Mouse (Mus musculus) liver, embryonic 14.5 days (tissue): ENCODE data around the gene Meis3. TPM values are rescaled to one million over a fixed set of nuclear protein-coding genes. Genes with fewer than 3 reads are reported as not detected.

Experiments used
- ATAC-seq: fragments of 200-750 bp; cut with Nextera tagmentation; 2 replicates; pipeline ENCODE4 v1.8.0; 2017; ENCODE audit warnings: moderate number of reproducible peaks, mild to moderate bottlenecking, moderate library complexity; ENCODE audit not compliant: insufficient read depth
- DNase-seq, 3 experiments: peaks; one replicate each; pipeline ENCODE4 v3.0.0-alpha.2; 2012 to 2013; ENCODE audit warnings: low read depth in 3 of 3, low spot score in 3 of 3
- H3K27ac ChIP-seq: fragments of 300-500 bp; sonication (generic); 2 replicates; pipeline ENCODE4 v1.5.1; 2014; ENCODE audit warnings: moderate library complexity, mild to moderate bottlenecking, control low read depth, inconsistent platforms
- H3K27me3 ChIP-seq: fragments of 300-500 bp; sonication (generic); 2 replicates; pipeline ENCODE4 v1.6.1; 2014; ENCODE audit warnings: mild to moderate bottlenecking, low read length, moderate library complexity; ENCODE audit not compliant: control insufficient read depth, insufficient read depth
- H3K36me3 ChIP-seq: fragments of 300-500 bp; sonication (generic); replicated peaks from 2 replicates; pipeline ENCODE4 v1.6.1; 2014; ENCODE audit warnings: low read depth; ENCODE audit not compliant: control insufficient read depth, insufficient read depth
- H3K4me1 ChIP-seq, 2 experiments: fragments of 200-500 bp in 1 of 2; fragments of 300-500 bp in 1 of 2; sonication (generic) in 1 of 2; replicated peaks; 2 replicates each; pipeline ENCODE4 v1.6.1; 2012 to 2014; ENCODE audit warnings: antibody characterized with exemption in 1 of 2, inconsistent platforms in 1 of 2, low read length in 1 of 2; ENCODE audit not compliant: control insufficient read depth in 2 of 2, insufficient read depth in 2 of 2
- H3K4me2 ChIP-seq: fragments of 300-500 bp; sonication (generic); 2 replicates; pipeline ENCODE4 v1.6.1; 2014; ENCODE audit warnings: low read depth, mild to moderate bottlenecking, control low read depth, moderate library complexity
- H3K4me3 ChIP-seq, 2 experiments: fragments of 200-500 bp in 1 of 2; fragments of 300-500 bp in 1 of 2; sonication (generic) in 1 of 2; 2 replicates each; pipeline ENCODE4 v1.5.1; 2012 to 2014; ENCODE audit warnings: low read depth in 2 of 2, low read length in 2 of 2, mild to moderate bottlenecking in 2 of 2, control low read depth in 1 of 2, inconsistent platforms in 1 of 2, moderate library complexity in 1 of 2; ENCODE audit not compliant: insufficient read depth in 1 of 2
- H3K9ac ChIP-seq: fragments of 300-500 bp; sonication (generic); replicated peaks from 2 replicates; pipeline ENCODE4 v1.6.1; 2014; ENCODE audit warnings: mild to moderate bottlenecking, control low read depth, moderate library complexity
- H3K9me3 ChIP-seq: fragments of 300-500 bp; sonication (generic); 2 replicates; pipeline ENCODE4 v1.6.1; 2016; ENCODE audit warnings: low read length, mixed read lengths; ENCODE audit not compliant: control insufficient read depth
- CTCF ChIP-seq: IDR thresholded peaks from 2 replicates; pipeline ENCODE4 v1.5.1; 2016; ENCODE audit warnings: antibody characterized with exemption, low read depth, control low read depth
- EP300 ChIP-seq: IDR thresholded peaks from 2 replicates; pipeline ENCODE4 v1.6.1; 2016; ENCODE audit warnings: antibody characterized with exemption, low read depth
- WGBS: fragments of 180-500 bp; shearing (Covaris S2); extraction: QIAGEN DNeasy Blood & Tissue Kit; methylation state at CpG from one replicate; pipeline ENCODE4 v1.1.7; 2014; ENCODE audit not compliant: insufficient replicate concordance; 5-methylcytosine and 5-hydroxymethylcytosine counted together
- polyA plus RNA-seq, 2 experiments: library from polyadenylated mRNA; depleted of rRNA in 1 of 2; stranded (reverse) in 1 of 2; unstranded in 1 of 2; fragments of >200 nt; fragmentation: Nextera tagmentation in 1 of 2; extraction: Ambion mirVana in 1 of 2; gene quantifications; 2 replicates each; pipeline versions ENCODE4 v1.2.1 to v1.2.3; 2012 to 2014

The Meis3 gene
- polyA plus RNA-seq, 2 experiments, result 0.70 to 1.2 TPM

GRCm38 (mm10) chr7:16213986-16214385, 39.1 kb downstream of the Meis3 start:
- DNase-seq, result no peak

GRCm38 (mm10) chr7:16221582-16222272, 46.8 kb downstream of the Meis3 start, which contains the start of gene Dhx34:
TSS of gene Dhx34 (minus strand) at chr7:16222037.
- H3K9ac ChIP-seq, result peak within 1 kb of the TSS; percentile 93
- ATAC-seq (peak; percentile 97), DNase-seq (peak; percentile 92 to 95 (median 94))
- no peaks in the 10 kb centered on the region for H3K27me3 ChIP-seq
- H3K4me1 ChIP-seq, result peaks cover 9 to 10% of the 10 kb centered on the region in 2 experiments
- no peaks in the 10 kb centered on the region for H3K9me3 ChIP-seq
- WGBS, result 1% methylated on average over 34 of the region's 34 CpGs
- H3K4me2 ChIP-seq, result peak within 1 kb of the TSS; percentile 90
- no peak for TF ChIP-seq EP300
- peak; percentile 81 for TF ChIP-seq CTCF
- peak within 1 kb of the TSS; percentile 85 to 92 for H3K4me3 ChIP-seq
- peak within 1 kb of the TSS; percentile 76 for H3K27ac ChIP-seq
- H3K36me3 ChIP-seq, result no peaks in the 10 kb centered on the region; the same call in 1 of the 2 replicates

More at GRCm38 (mm10) chr7:16213986-16214385, 39.1 kb downstream of the Meis3 start:
- H3K4me3 ChIP-seq, result no peak overlapping the region
- WGBS, result 83% methylated on average over 9 of the region's 9 CpGs
- TF ChIP-seq EP300 (no peak), CTCF (peak; percentile 4; the same call in 1 of the 2 replicates)
- H3K4me2 ChIP-seq, result no peak overlapping the region
- H3K27me3 ChIP-seq, result no peaks in the 10 kb centered on the region
- H3K9ac ChIP-seq, result no peak overlapping the region
- H3K36me3 ChIP-seq, result no peaks in the 10 kb centered on the region; the same call in 1 of the 2 replicates
- no peaks in the 10 kb centered on the region for H3K9me3 ChIP-seq
- ATAC-seq, result no peak
- no peaks in the 10 kb centered on the region; a peak in 1 of 4 replicates for H3K4me1 ChIP-seq
- no peak overlapping the region for H3K27ac ChIP-seq

GRCm38 (mm10) chr7:16229869-16230268, 55.0 kb downstream of the Meis3 start:
- WGBS, result 32% methylated on average over 5 of the region's 5 CpGs
- Histone ChIP-seq H3K9ac (no peak overlapping the region), H3K9me3 (no peaks in the 10 kb centered on the region; the same call in 1 of the 2 replicates), H3K4me2 (no peak overlapping the region), H3K4me1 (peaks cover 0 to 14% of the 10 kb centered on the region in 2 experiments; a peak in 3 of 4 replicates), H3K36me3 (no peaks in the 10 kb centered on the region), H3K27me3 (no peaks in the 10 kb centered on the region; the same call in 1 of the 2 replicates), H3K27ac (no peak overlapping the region), H3K4me3 (no peak overlapping the region)
- TF ChIP-seq EP300 (no peak), CTCF (no peak)
- DNase-seq (no peak), ATAC-seq (no peak)

Other genes with a start within 250 kb of the Meis3 start
- gene Nop53, start 229.0 kb upstream of the Meis3 start, polyA plus RNA-seq (2012; rRNA removed), result 32.1 and 56.9 TPM in 2 replicates
- gene Nop53, start 229.0 kb upstream of the Meis3 start, polyA plus RNA-seq (2014; fragmentation: Nextera tagmentation; extraction: Ambion mirVana), result 75.9 and 96.8 TPM in 2 replicates
- 2.5 and 2.7 TPM in 2 replicates for gene Ehd2, start 207.5 kb upstream of the Meis3 start, polyA plus RNA-seq (2012; rRNA removed)
- gene Ehd2, start 207.5 kb upstream of the Meis3 start, polyA plus RNA-seq (2014; fragmentation: Nextera tagmentation; extraction: Ambion mirVana), result 3.0 and 3.2 TPM in 2 replicates
- gene Bicra, start 127.2 kb upstream of the Meis3 start, polyA plus RNA-seq (2012; rRNA removed), result 1.8 and 2.2 TPM in 2 replicates
- gene Bicra, start 127.2 kb upstream of the Meis3 start, polyA plus RNA-seq (2014; fragmentation: Nextera tagmentation; extraction: Ambion mirVana), result 0.83 and 1.5 TPM in 2 replicates
- gene Zfp541, start 113.3 kb upstream of the Meis3 start, polyA plus RNA-seq (2012; rRNA removed), result 0.02 TPM in 1 of 2 replicates, not detected in the other
- gene Zfp541, start 113.3 kb upstream of the Meis3 start, polyA plus RNA-seq (2014; fragmentation: Nextera tagmentation; extraction: Ambion mirVana), result not detected in 2 replicates
- 88.9 and 110 TPM in 2 replicates for gene Napa, start 76.6 kb upstream of the Meis3 start, polyA plus RNA-seq (2012; rRNA removed)
- 107 and 112 TPM in 2 replicates for gene Napa, start 76.6 kb upstream of the Meis3 start, polyA plus RNA-seq (2014; fragmentation: Nextera tagmentation; extraction: Ambion mirVana)
- gene Kptn, start 55.2 kb upstream of the Meis3 start, polyA plus RNA-seq (2012; rRNA removed), result 5.7 and 7.5 TPM in 2 replicates
- 8.2 and 8.6 TPM in 2 replicates for gene Kptn, start 55.2 kb upstream of the Meis3 start, polyA plus RNA-seq (2014; fragmentation: Nextera tagmentation; extraction: Ambion mirVana)
- 0.08 and 0.11 TPM in 2 replicates for gene Slc8a2, start 45.3 kb upstream of the Meis3 start, polyA plus RNA-seq (2012; rRNA removed)
- not detected in 2 replicates for gene Slc8a2, start 45.3 kb upstream of the Meis3 start, polyA plus RNA-seq (2014; fragmentation: Nextera tagmentation; extraction: Ambion mirVana)
- 5.0 and 5.3 TPM in 2 replicates for gene Dhx34, start 46.9 kb downstream of the Meis3 start, polyA plus RNA-seq (2012; rRNA removed)
- gene Dhx34, start 46.9 kb downstream of the Meis3 start, polyA plus RNA-seq (2014; fragmentation: Nextera tagmentation; extraction: Ambion mirVana), result 3.6 and 3.7 TPM in 2 replicates
- gene C5ar2, start 69.1 kb downstream of the Meis3 start, polyA plus RNA-seq (2012; rRNA removed), result 0.47 and 0.56 TPM in 2 replicates
- 0.30 and 0.33 TPM in 2 replicates for gene C5ar2, start 69.1 kb downstream of the Meis3 start, polyA plus RNA-seq (2014; fragmentation: Nextera tagmentation; extraction: Ambion mirVana)
- 0.95 and 1.1 TPM in 2 replicates for gene C5ar1, start 84.5 kb downstream of the Meis3 start, polyA plus RNA-seq (2012; rRNA removed)
- 1.1 and 1.9 TPM in 2 replicates for gene C5ar1, start 84.5 kb downstream of the Meis3 start, polyA plus RNA-seq (2014; fragmentation: Nextera tagmentation; extraction: Ambion mirVana)
- 7.9 and 8.3 TPM in 2 replicates for gene Inafm1, start 98.5 kb downstream of the Meis3 start, polyA plus RNA-seq (2012; rRNA removed)
- gene Inafm1, start 98.5 kb downstream of the Meis3 start, polyA plus RNA-seq (2014; fragmentation: Nextera tagmentation; extraction: Ambion mirVana), result 3.5 and 4.0 TPM in 2 replicates
- 15.9 and 24.7 TPM in 2 replicates for gene Ccdc9, start 111.7 kb downstream of the Meis3 start, polyA plus RNA-seq (2012; rRNA removed)
- gene Ccdc9, start 111.7 kb downstream of the Meis3 start, polyA plus RNA-seq (2014; fragmentation: Nextera tagmentation; extraction: Ambion mirVana), result 4.2 and 7.6 TPM in 2 replicates
- 3.2 and 3.8 TPM in 2 replicates for gene Bbc3, start 133.3 kb downstream of the Meis3 start, polyA plus RNA-seq (2012; rRNA removed)
- gene Bbc3, start 133.3 kb downstream of the Meis3 start, polyA plus RNA-seq (2014; fragmentation: Nextera tagmentation; extraction: Ambion mirVana), result 2.0 and 3.3 TPM in 2 replicates
- 35.0 and 55.6 TPM in 2 replicates for gene Sae1, start 212.7 kb downstream of the Meis3 start, polyA plus RNA-seq (2012; rRNA removed)
- gene Sae1, start 212.7 kb downstream of the Meis3 start, polyA plus RNA-seq (2014; fragmentation: Nextera tagmentation; extraction: Ambion mirVana), result 89.3 and 95.5 TPM in 2 replicates
- gene Zc3h4, start 225.8 kb downstream of the Meis3 start, polyA plus RNA-seq (2012; rRNA removed), result 13.7 and 15.2 TPM in 2 replicates
- 6.0 TPM in 2 replicates for gene Zc3h4, start 225.8 kb downstream of the Meis3 start, polyA plus RNA-seq (2014; fragmentation: Nextera tagmentation; extraction: Ambion mirVana)